Mouse (Mus musculus) spleen, postnatal 36 days (tissue): ENCODE measurements around the gene Pecam1.
"Not testable (repeated sequence)": the region's sequence is repeated elsewhere in the genome, so short reads cannot be mapped to it uniquely, and the experiment has no call there.

ENCODE experiments used
- DNase-seq, 2 experiments: peaks; one replicate each; pipeline ENCODE4 v3.0.0; 2022; ENCODE audit warnings: low spot score in 2 of 2, mixed read lengths in 1 of 2

Gene Pecam1

DNA sequence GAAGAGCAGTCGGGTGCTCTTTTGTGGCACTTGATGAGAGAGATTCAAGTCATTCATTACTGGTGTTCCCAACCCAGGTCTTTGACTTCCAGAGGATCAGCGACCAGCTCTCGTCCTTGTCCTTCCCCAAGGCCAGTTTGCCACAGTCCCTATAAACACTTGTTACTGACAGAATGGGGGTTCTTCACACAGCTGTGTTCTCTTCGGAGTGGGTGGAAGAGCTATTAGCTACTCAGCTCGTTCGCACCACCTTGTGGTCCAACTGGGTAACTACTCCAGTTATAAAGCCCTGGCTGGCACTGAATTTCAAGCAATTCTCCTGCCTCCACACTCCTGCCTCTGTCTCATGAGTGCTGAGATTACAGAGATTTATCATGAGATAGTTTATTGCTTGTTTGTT is 122.7 kb downstream of the Pecam1 start:
- peak; percentile 57 to 66 for DNase-seq

DNA sequence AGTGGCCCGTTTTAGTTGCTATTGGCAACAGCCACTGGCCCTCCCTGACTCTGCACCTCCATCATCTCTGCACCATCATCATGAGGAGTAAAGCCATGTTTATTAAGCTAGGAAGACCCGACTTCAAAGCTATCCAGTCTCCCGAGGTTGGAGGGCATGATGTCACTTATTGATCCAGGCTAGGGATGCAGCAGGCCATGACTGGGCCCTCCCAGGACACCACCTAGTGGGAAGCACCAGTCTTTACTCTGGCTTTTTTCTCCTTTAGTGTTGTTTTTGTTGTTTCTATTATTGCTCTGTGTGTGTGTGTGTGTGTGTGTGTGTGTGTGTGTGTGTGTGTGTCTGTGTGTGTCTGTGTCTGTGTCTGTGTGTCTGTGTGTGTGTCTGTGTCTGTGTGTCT is 124.9 kb downstream of the Pecam1 start:
- no peak for DNase-seq

- DNase-seq, result no peak
Measured at GRCm38 (mm10) chr11:106623629-106624028, 126.8 kb downstream of the Pecam1 start.

- DNase-seq, result no peak
Measured at GRCm38 (mm10) chr11:106622056-106622455, 128.4 kb downstream of the Pecam1 start.

GRCm38 (mm10) chr11:106618768-106619167 is 131.7 kb downstream of the Pecam1 start:
- not testable (repeated sequence) for DNase-seq

DNA sequence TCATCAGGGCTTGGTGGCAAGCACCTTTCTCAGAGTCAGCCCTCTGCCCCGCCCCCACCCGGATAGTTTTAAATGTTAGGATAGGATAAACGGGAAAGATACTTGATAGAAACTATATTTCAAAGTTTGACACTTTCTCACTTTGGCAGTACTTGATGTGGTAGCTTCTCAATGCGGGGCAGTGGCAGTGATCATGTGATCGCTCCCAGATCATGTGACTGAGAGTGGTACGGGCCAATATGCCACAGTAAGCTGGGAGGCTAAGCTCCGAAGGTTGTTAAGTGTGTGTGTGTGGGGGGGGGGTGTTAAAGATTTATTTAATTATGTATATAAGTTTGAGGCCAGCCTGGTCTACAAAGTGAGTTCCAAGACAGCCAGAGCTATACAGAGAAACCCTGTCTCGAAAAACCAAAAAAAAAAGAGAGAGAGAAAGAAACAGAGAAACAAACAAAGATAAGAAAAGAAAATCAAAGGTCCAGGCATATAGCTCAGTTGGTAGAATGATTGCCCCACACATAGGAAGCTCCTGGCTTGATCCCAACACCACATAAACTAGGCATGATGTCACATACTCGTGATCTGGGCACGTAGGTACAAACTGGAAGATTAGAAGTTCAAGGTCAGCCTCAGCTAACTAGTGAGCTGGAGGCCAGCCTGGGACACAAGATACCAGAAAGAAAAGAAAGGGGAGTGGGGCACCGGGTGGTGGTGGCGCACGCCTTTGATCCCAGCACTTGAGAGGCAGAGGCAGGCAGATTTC is 132.4 kb downstream of the Pecam1 start:
- DNase-seq, result no peak

DNA sequence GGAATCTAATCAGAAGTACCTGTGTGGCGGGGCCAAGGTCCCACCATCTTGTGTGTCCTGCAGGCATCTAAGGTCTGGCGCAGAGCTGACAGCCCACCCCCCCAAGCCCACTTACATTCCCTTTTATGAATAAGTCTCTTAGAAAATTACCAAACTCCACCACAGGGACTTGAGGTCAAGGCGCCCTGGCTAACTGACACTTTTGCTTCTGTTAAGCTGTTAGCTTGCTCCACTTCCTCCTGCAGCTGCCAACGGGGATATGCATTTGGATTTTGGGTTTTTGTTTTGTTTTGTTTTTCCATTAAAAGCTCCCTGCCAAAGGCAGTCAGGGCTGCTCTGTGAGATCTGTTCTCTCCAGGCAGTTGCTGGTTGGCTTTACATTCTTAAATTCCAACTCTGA is 134.9 kb downstream of the Pecam1 start:
- no peak for DNase-seq

DNA sequence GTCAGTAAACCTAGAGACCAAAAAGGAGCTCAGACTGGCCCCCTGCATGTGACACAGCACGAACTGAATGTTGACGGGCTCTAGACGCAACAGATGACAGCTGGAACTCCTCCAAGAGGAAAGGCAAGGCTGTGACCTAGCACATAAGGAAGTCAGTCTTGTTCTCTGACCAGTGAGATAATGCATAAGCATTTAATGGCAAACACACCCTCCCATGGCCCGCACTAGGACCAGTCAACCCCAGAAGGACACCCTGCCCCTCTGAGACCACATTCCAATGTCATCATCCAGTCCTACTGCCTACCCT is 136.1 kb downstream of the Pecam1 start:
- DNase-seq, result peak in 1 of 2 experiments; percentile 34

DNA sequence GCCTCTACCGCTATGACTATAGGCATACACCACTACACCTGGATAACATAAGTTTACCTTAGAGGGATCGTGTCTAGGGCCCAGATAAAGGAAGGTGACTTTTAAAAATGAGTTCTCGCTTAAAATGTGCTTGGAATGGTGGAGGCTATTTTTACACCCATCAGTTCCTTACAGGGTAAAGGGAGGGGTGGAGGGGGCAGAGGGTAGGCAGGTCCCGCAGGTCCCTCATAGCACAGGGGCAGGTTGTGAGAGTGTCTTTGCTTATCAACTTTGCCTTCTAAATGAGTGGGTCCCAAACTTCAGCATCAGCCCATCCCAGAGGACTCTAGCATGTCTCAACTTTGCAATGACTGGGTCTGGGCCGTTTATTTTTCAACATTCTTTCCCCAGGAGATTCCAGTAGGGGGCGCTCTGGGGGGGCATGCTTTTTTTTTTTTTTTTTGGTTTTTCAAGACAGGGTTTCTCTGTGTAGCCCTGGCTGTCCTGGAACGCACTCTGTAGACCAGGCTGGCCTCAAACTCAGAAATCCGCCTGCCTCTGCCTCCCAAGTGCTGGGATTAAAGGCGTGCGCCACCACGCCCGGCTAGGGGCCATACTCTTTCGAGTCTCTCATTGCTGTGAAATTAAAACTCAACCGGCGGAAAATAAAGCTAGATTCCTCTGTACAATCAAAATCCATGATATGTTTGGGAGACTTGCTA is 136.6 kb downstream of the Pecam1 start:
- peak in 1 of 2 experiments; percentile 10 for DNase-seq

GRCm38 (mm10) chr11:106612961-106613637 is 137.3 kb downstream of the Pecam1 start, which contains the start of gene Tex2:
Gene Tex2, minus strand, starts transcription at chr11:106613423.
- DNase-seq, result peak; percentile 95 to 97

DNA sequence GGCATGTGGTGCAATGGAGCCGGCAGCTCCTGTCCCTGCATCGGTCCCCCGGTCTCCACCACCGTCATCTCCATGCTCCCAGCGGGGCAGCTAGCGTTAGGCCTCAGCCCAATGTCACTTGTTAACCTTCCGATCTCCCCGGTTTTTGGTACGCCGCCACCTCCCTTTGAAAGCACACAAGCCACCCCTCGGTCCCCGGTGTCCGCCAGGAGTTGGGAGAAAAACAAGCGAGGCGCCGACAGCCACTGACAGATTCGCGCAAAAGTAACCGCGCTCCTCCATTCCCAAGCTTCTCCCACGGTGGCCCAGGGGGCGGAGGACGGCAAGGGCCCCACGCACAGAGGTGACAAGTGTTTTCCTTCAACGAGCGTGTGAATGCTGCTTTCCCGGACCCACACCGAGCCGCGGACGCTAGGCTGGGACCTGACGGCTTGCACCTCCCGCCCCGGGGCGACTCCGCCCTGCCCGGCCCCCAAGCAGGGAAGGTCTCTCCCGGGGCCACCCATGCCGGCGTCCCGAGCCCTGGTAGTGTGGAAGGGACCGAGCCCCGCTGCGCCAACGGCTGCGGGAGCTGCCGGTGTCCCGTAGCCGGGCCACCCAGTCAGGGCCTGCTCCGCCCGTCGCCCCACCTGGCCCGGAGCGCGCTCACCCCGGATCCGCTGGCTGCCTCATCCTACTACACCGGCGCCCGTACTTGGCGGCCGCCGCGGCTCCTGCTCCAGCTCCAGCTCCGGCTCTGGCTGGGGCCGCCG is 138.0 kb downstream of the Pecam1 start:
- peak; percentile 18 to 63 for DNase-seq

GRCm38 (mm10) chr11:106609731-106610130 is 140.7 kb downstream of the Pecam1 start:
- no peak for DNase-seq

DNA sequence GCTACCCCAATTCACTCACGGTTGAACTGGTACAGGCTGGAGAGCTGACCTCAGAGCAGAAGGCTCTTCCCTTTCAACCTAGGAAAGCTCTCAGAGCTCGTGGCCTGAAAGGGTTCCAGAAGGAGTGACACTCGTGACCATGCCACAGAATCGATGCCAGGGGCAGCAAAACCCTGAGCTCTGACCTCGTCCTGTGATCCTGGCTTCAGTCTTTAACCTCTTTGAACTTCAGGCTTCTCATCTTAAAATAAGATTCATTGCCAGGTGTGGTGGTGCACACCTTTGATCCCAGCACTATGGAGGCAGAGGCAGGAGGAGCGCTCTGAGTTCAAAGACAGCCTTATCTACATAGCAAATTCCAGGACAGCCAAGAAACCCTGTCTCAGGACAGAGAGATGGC is 143.1 kb downstream of the Pecam1 start:
- no peak for DNase-seq

- DNase-seq, result no peak
Measured at GRCm38 (mm10) chr11:106606042-106606441, 144.4 kb downstream of the Pecam1 start.
